Mouse (Mus musculus): ENCODE measurements around the gene Mturn. TPM values are rescaled to one million over a fixed set of nuclear protein-coding genes. Genes with fewer than 3 reads are reported as not detected.
A peak's percentile ranks its signal among the peaks of the same experiment; 100 is the strongest.

Gene Mturn
- polyA plus RNA-seq, 1 experiment from 2014 or later: 81.2 TPM

- H3K4me3 ChIP-seq (replicated peaks): no peak overlapping the region
- peaks cover 8% of the 10 kb centered on the region; the same call in 1 of the 2 replicates for H3K27me3 ChIP-seq
- H3K4me2 ChIP-seq (replicated peaks): no peak overlapping the region
- H3K9ac ChIP-seq (replicated peaks): no peak overlapping the region
- 85% methylated on average over 5 of the region's 5 CpGs for WGBS
- no peak for ATAC-seq
- no peaks in the 10 kb centered on the region for H3K9me3 ChIP-seq
- H3K36me3 ChIP-seq: peaks cover 22% of the 10 kb centered on the region
- H3K27ac ChIP-seq: no peak overlapping the region
- H3K4me1 ChIP-seq (replicated peaks): peaks cover 35% of the 10 kb centered on the region
These were observed 3.7 kb downstream of the Mturn start for GRCm38 (mm10) chr6:54685103-54685502.

- no peak overlapping the region for H3K27ac ChIP-seq
- H3K9me3 ChIP-seq: no peaks in the 10 kb centered on the region
- peaks cover 29% of the 10 kb centered on the region for H3K36me3 ChIP-seq
- no peak overlapping the region for H3K9ac ChIP-seq (replicated peaks)
- 83% methylated on average over 14 of the region's 14 CpGs for WGBS
- no peak overlapping the region for H3K4me2 ChIP-seq (replicated peaks)
- peaks cover 32% of the 10 kb centered on the region for H3K4me1 ChIP-seq (replicated peaks)
- H3K4me3 ChIP-seq (replicated peaks): no peak overlapping the region
- no peak for ATAC-seq
- 0 out of 2 replicates have a peak, but pooled peaks cover 8% of the 10 kb centered on the region for H3K27me3 ChIP-seq
These were observed 4.4 kb downstream of the Mturn start for GRCm38 (mm10) chr6:54685716-54686395.

GRCm38 (mm10) chr6:54686946-54687737, 5.7 kb downstream of the Mturn start:
- Histone ChIP-seq H3K4me2 (replicated peaks) (no peak overlapping the region), H3K27me3 (0 out of 2 replicates have a peak, but pooled peaks cover 8% of the 10 kb centered on the region), H3K4me1 (replicated peaks) (peaks cover 31% of the 10 kb centered on the region), H3K9me3 (no peaks in the 10 kb centered on the region), H3K4me3 (replicated peaks) (no peak overlapping the region), H3K9ac (replicated peaks) (no peak overlapping the region), H3K36me3 (peaks cover 42% of the 10 kb centered on the region), H3K27ac (no peak overlapping the region)
- WGBS: 91% methylated on average over 21 of the region's 21 CpGs
- ATAC-seq: no peak

- H3K27me3 ChIP-seq: 0 out of 2 replicates have a peak, but pooled peaks cover 3% of the 10 kb centered on the region
- no peaks in the 10 kb centered on the region for H3K9me3 ChIP-seq
- ATAC-seq: no peak
- H3K4me1 ChIP-seq (replicated peaks): peaks cover 16% of the 10 kb centered on the region
- peaks cover 52% of the 10 kb centered on the region for H3K36me3 ChIP-seq
- H3K9ac ChIP-seq (replicated peaks): no peak overlapping the region
- WGBS: 85% methylated on average over 18 of the region's 18 CpGs
- H3K4me3 ChIP-seq (replicated peaks): no peak overlapping the region
- H3K27ac ChIP-seq: no peak overlapping the region
- no peak overlapping the region for H3K4me2 ChIP-seq (replicated peaks)
These were observed 7.3 kb downstream of the Mturn start for GRCm38 (mm10) chr6:54688467-54689323.

- H3K4me1 ChIP-seq (replicated peaks): peaks cover 11% of the 10 kb centered on the region
- peaks cover 61% of the 10 kb centered on the region for H3K36me3 ChIP-seq
- H3K4me2 ChIP-seq (replicated peaks): no peak overlapping the region
- no peak overlapping the region for H3K9ac ChIP-seq (replicated peaks)
- H3K27me3 ChIP-seq: no peaks in the 10 kb centered on the region
- H3K27ac ChIP-seq: no peak overlapping the region
- no peaks in the 10 kb centered on the region for H3K9me3 ChIP-seq
- H3K4me3 ChIP-seq (replicated peaks): no peak overlapping the region
- no peak for ATAC-seq
- 90% methylated on average over 7 of the region's 7 CpGs for WGBS
These were observed 8.3 kb downstream of the Mturn start for GRCm38 (mm10) chr6:54689686-54690085.

- WGBS: 91% methylated on average over 13 of the region's 13 CpGs
- Histone ChIP-seq H3K4me1 (replicated peaks) (no peaks in the 10 kb centered on the region; the same call in 1 of the 2 replicates), H3K4me3 (replicated peaks) (no peak overlapping the region), H3K4me2 (replicated peaks) (no peak overlapping the region), H3K9me3 (no peaks in the 10 kb centered on the region), H3K9ac (replicated peaks) (no peak overlapping the region), H3K27me3 (no peaks in the 10 kb centered on the region), H3K27ac (no peak overlapping the region), H3K36me3 (peaks cover 64% of the 10 kb centered on the region)
- ATAC-seq: no peak
These were observed 9.4 kb downstream of the Mturn start for GRCm38 (mm10) chr6:54690838-54691237.

GRCm38 (mm10) chr6:54691368-54692116, 10.1 kb downstream of the Mturn start:
- H3K4me1 ChIP-seq (replicated peaks): no peaks in the 10 kb centered on the region
- 77% methylated on average over 14 of the region's 14 CpGs for WGBS
- H3K9ac ChIP-seq (replicated peaks): no peak overlapping the region
- H3K4me2 ChIP-seq (replicated peaks): no peak overlapping the region
- H3K9me3 ChIP-seq: no peaks in the 10 kb centered on the region
- ATAC-seq: no peak
- H3K27me3 ChIP-seq: no peaks in the 10 kb centered on the region
- H3K4me3 ChIP-seq (replicated peaks): no peak overlapping the region
- peaks cover 68% of the 10 kb centered on the region for H3K36me3 ChIP-seq
- no peak overlapping the region for H3K27ac ChIP-seq

- Histone ChIP-seq H3K4me2 (replicated peaks) (no peak overlapping the region), H3K4me3 (replicated peaks) (no peak overlapping the region), H3K27ac (no peak overlapping the region), H3K9me3 (no peaks in the 10 kb centered on the region), H3K27me3 (no peaks in the 10 kb centered on the region), H3K9ac (replicated peaks) (no peak overlapping the region), H3K36me3 (peaks cover 64% of the 10 kb centered on the region), H3K4me1 (replicated peaks) (no peaks in the 10 kb centered on the region)
- no peak for ATAC-seq
- 76% methylated on average over 1 of the region's 1 CpGs for WGBS
These were observed 10.8 kb downstream of the Mturn start for GRCm38 (mm10) chr6:54692201-54692600.

GRCm38 (mm10) chr6:54693286-54693685, 11.9 kb downstream of the Mturn start:
- H3K36me3 ChIP-seq: peaks cover 66% of the 10 kb centered on the region

GRCm38 (mm10) chr6:54698691-54699476, 17.5 kb downstream of the Mturn start:
- H3K4me1 ChIP-seq (replicated peaks): peaks cover 30% of the 10 kb centered on the region
- ATAC-seq: peak; percentile 61
- H3K9me3 ChIP-seq: no peaks in the 10 kb centered on the region
- WGBS: 8% methylated on average over 24 of the region's 24 CpGs
- peak overlapping the region; percentile 73 for H3K4me2 ChIP-seq (replicated peaks)
- peaks cover 18% of the 10 kb centered on the region for H3K27me3 ChIP-seq
- H3K9ac ChIP-seq (replicated peaks): peak overlapping the region; percentile 39; the same call in 1 of the 2 replicates
- H3K27ac ChIP-seq: no peak overlapping the region
- peak overlapping the region; percentile 40 for H3K4me3 ChIP-seq (replicated peaks)
- peaks cover 19% of the 10 kb centered on the region for H3K36me3 ChIP-seq

More at GRCm38 (mm10) chr6:54693286-54693685, 11.9 kb downstream of the Mturn start:
- Histone ChIP-seq H3K27ac (no peak overlapping the region), H3K9me3 (no peaks in the 10 kb centered on the region), H3K4me2 (replicated peaks) (no peak overlapping the region), H3K4me1 (replicated peaks) (no peaks in the 10 kb centered on the region), H3K9ac (replicated peaks) (no peak overlapping the region), H3K4me3 (replicated peaks) (no peak overlapping the region), H3K27me3 (no peaks in the 10 kb centered on the region)
- WGBS: 91% methylated on average over 6 of the region's 6 CpGs
- no peak for ATAC-seq
